Mouse (Mus musculus) CD4-positive, CD25-positive, alpha-beta regulatory T cell, adult 2 months (primary cell): ENCODE results near the gene Cyp2b19.
A peak's percentile ranks its signal among the peaks of the same experiment; 100 is the strongest.
"Not testable (repeated sequence)": the region's sequence is repeated elsewhere in the genome, so short reads cannot be mapped to it uniquely, and the experiment has no call there.

ENCODE experiments used
- DNase-seq: peaks from one replicate; pipeline ENCODE4 v3.0.0-alpha.2; 2012; ENCODE audit warnings: low read depth, low spot score

Cyp2b19 gene

DNA sequence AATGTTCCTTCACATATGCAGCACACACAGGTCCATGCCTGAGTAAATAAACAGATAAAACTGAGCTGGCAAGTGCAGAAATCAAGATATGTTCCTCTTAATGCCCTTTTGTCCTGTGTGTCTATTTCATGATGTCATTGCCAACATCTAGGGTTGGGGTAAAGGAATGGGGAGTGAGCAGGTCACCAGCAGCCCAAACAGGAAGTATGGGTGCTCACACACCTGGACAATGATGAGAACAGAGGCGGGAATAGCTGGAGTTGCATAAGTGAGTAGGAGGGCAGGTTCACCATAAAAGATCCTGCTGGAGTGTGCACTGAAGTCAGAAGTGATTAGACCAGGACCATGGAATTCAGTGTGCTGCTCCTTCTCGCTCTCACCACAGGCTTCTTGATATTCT lies at the start of gene Cyp2b19:
Cyp2b19 (plus strand) TSS at position 301 of the 400 bp plus-strand sequence.
- no peak for DNase-seq

DNA sequence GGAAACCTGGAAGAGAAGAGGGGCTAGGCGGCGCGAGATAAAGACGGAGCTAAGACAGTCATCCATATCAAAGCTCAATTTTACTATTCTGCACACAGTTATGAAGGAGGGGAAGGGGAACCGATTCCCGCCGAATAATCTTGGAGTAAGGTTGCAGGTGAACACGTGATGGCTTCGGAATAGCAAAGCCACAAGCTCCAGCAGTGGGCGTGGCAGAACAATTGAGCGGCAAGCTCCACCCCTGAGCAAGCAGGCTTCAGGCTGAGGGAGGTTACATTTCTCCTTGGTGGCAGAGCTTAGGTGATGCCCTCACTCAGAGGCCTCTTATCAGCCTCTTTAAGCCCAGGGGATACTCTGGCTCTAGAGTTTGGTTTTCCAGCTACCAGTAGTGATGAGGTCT lies 45.9 kb upstream of the Cyp2b19 start:
- no peak for DNase-seq

DNA sequence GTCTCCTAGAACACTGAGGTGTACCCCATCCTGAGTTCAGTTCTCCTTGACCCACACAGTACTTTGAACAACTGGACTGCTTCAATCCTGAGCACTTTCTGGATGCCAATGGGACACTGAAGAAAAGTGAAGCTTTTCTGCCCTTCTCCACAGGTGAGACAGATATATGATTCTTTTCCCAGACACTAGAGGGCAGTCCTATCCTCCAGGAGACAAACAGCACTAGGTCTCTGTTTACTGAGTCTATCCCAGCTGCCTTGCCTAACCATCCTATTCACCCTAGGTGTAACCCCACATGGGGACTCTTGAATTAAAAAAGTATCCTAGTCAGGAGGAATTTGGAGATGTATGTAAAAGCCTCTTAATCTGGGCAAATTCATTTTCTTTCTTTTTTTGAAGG lies 18.0 kb upstream of the Cyp2b19 start:
- no peak for DNase-seq

DNA sequence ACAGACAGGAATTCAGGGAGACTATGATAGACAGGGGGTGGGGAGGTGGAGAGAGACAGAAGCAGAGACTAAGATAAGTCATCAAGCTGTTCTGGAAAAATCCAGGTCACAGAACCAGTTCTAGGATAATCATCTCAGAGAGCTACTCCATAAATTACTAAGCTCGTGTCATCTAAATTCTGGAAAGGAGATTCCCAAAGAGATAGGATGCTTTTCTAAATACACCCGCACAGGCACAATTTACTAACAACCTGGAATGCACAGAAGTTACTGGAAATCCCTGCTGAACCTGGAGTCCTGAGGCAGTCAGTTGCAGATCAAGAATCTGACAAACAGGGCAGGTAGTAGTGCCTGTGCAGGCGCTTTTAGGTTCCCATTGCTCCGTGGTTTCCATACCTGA lies 13.0 kb upstream of the Cyp2b19 start:
- DNase-seq, result no peak

DNA sequence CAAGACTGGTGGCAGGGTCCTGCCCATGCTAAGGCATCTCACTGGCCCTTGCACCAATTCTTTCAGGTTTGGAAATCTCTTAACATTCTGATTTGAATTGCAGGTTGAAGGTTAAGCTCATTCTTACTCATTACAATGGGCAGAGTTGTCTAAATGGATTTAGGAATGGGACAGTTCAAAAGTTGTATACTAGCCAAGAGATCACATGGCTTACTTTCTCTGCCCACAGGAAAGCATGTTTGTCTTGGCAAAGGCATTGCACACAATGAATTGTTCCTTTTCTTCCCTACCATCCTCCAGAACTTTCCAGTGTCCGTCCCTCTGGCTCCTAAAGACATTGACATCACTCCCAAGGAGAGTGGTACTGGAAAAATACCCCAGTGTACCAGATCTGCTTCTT lies 11.5 kb upstream of the Cyp2b19 start:
- no peak for DNase-seq

DNA sequence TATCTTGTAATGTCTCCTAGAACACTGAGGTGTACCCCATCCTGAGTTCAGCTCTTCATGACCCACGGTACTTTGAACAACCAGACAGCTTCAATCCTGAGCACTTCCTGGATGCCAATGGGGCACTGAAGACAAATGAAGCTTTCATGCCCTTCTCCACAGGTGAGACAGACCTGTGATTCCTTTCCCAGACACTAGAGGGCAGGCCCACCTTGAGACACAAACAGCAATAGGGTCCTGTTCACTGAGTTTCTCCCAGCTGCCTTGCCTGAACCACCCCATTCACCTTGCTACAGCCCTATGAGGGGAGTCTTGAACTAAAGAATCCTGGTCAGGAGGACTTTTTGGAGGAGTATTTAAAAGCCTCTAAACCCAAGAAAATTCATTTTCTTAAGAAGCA lies 10.1 kb downstream of the Cyp2b19 start:
- DNase-seq, result peak; percentile 4

DNA sequence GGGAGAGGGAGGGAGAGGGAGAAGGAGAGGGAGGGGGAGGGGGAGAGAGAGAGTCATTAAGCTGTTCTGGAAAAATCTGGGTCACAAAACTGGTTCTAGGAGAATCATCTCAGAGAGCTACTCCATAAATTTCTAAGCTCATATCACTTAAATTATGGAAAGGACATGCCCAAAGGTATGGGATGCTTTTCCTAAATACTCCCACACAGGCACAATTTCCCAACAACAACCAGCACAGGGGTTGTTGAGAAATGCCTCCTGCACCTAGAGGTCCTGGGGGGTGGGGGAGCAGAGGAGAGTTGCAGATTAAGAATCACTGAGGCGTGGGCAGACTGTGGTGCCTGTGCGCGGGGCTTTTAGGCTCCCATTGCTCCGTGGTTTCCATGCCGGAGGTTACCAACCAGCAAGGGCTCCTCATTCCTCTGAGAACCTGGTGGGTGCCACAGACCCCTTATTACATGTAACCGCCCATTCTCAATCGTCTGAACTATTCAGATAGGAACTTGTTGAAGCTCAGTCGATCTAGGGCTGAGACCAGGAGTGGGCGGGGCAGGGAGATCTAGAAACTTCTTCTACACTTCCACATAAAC lies 13.0 kb downstream of the Cyp2b19 start:
- DNase-seq, result no peak

- no peak for DNase-seq
These were observed 16.1 kb downstream of the Cyp2b19 start for GRCm38 (mm10) chr7:26772866-26773586.

DNA sequence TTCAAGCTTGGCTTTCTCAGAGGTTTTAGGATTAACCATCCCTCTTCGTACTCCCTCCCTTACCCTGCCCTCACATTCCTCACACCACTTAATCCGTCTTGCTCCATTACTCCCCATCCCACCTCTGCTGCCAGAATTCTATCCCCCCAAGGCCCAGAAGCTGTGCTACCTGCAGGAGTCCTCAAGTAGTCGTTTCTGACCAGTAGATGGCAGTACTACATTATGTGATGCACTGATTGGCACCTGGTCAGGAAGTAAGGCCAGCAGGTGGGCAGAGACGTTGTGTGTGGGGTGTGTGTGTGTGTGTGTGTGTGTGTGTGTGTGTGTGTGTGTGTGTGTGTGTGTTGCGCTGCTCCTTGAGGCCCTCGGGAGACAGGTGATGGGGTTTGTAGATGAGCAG lies 18.9 kb downstream of the Cyp2b19 start:
- peak; percentile 13 for DNase-seq

- no peak for DNase-seq
These were observed 20.9 kb downstream of the Cyp2b19 start for GRCm38 (mm10) chr7:26777806-26778205.

DNA sequence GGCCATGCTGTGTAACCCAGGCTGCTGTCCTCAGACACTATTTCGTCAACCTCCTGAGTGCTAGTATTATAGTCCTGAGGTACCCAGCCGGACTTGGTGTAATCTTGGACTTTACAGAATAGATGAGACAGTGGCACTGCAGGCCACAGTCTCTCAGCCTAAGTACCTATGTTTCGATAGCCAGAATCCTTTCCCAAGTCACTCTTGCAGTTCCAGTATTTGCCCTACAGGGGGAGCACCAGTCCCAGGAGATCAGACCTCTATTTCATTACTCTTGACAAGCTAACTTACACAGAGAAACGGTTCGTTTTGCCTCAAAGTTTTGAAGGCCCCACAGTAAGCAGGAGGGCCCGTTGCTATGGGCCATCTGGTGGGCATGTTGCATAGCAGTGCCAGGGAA lies 21.5 kb downstream of the Cyp2b19 start:
- DNase-seq, result peak; percentile 12

DNA sequence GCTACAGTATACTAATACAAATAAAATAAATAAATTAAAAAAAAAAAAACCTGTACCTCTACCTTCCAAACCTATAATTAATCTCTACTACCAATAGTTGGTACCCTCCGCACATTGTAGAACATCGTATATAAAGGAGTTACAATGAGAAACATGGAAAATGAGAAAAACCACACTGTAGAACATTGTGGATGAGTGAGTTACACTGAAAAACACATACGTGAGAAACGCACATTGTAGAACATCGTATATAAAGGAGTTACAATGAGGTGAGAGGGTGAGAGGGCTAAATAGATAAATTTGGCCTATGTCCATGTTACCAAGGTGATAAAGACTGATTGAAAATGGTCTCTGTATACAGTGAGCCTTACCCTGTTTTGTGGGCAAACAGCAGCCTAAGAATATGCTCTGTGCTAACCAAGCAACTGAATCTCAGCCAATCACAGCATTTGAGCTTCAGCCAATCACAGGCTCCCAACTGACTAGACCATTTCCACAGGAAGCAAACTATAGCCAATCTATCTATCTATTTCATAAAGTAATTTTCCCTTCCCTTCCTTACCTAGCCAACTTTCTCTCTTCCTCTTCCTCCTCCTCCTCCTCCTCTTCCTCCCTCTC lies 23.0 kb downstream of the Cyp2b19 start:
- peak; percentile 7 for DNase-seq

DNA sequence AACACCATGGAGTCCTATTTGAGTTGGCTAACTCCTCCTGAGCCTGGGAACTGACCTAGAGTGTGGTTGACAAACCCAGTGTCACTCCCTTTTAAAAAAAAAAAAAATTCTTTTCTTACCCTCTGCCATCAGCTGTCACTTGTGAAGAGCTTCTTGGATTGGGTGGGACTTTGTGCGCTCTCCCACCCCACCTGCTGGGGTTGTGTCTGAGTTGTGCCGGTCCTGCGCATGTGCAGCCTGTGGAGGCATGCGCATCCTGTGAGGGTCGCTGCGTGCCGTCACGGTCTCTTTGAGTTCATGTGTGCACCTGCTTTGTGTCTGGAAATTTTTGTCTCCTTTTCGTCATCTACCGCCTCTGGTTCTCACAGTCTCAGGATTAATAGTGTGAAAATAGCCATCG lies 23.6 kb downstream of the Cyp2b19 start:
- no peak for DNase-seq

DNA sequence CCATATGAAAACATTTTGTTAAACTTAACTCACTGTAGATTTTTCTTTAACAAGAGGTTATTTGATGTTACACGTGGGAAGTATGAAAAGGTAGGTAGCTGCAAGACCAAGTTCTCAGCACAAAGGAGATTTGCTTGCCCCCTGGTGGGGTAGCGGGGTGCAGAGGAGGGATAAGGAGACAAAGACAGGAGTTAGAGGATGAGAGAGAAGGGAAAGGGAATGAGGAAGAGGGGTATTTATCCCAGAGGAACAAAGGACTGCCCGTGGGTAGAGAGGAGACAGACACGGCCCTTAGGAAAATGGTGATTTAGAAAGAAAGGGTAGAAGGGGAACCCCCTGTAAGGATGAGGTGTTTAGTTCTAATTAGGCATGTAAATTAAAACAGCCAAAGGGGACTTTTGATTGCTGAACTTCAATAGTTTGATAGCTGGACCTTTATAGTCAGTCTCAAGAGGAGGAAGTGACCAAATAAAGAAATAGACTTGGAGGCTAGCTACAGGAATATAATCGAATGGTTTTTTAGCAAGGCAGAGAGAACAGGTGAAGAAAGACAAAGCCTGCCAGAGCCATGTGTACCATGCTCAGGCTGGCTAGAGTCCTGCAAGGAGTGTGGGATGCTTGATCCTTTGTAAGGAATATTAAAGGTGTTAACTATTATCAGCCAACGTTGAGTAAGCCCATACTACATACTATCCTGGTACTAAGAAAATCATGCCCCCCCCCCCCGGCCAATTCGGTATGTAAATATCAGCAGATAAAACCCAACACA lies 24.2 kb downstream of the Cyp2b19 start:
- DNase-seq, result no peak

DNA sequence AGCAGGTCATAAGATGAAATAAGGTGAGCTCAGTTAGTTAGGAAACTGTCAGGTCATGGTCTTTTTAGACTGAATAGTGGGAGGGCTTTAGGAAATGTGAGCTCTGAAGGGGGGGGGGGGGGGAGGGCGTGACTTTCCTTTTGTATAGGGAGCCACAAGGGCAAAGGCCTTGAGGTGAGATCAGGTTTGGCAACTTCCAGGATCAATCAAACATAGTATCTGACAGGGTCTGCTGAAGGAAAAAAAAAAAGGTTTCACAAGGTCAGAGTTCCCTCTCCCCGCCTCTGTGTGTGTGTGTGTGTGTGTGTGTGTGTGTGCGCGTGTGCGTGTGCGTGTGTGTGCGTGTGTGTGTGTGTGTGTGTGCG lies 24.8 kb downstream of the Cyp2b19 start:
- DNase-seq, result no peak

DNA sequence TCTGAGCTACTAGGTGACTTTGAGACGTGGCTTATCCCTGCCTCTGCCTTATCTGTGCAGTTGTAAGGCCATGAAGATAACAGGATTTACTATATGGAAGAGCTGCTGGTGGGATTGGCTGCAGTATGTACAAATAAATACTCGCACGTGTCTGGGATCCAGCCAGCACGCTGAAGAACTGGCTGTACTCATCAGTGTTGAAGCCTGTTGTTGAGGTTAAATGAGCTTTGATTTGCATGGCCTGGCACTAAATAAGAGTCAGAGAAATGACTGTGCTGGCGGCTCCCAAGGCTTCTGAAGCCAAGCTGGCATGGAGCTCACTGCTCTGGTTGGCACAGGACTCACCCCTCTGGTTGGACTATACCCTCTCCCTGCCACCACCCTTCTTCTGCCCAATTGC lies 26.2 kb downstream of the Cyp2b19 start:
- no peak for DNase-seq

DNA sequence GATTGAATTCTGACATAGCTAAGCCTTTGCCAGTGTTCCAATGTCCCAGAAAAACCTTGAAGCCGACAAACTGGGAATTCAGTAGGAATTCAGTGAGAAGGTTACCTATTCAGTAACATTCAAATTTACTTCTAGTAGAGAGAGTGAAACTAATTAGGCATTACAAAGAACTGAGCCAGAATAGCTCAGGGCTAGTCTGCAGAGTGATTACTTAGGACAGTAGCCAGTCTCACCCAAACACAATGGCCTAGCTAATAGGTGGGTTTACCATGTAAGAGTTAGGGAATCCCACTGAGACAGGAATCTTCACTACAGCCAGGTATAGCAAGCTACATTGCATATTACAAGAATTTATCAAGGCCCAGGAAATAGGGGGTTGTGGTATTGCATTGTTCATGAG lies 29.1 kb downstream of the Cyp2b19 start:
- DNase-seq, result not testable (repeated sequence)

GRCm38 (mm10) chr7:26789984-26790383 lies 33.0 kb downstream of the Cyp2b19 start:
- DNase-seq, result no peak

GRCm38 (mm10) chr7:26800104-26800503 lies 43.2 kb downstream of the Cyp2b19 start:
- no peak for DNase-seq

- DNase-seq, result no peak
These were observed 44.1 kb downstream of the Cyp2b19 start for GRCm38 (mm10) chr7:26800996-26801395.

DNA sequence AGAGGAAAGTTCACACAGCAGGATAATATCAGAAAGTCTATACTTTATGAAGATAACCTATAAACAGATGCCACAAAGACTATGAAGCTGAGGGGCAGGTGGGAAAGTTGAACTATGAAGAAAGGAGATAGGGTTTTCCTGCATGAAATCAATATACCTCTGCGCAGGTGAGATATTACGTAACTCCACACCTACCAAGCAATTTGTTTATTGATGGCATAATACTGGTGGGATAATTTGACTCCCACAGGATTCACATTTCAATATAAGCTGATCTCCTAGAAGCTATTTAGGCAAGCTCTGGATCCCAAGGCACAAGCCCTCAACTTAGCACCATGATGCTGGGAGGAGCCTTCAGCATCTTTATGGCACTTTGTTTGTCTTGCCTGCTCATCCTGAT lies 51.6 kb downstream of the Cyp2b19 start, which contains the start of gene Cyp2g1:
Cyp2g1 (plus strand) TSS at position 301 of the 400 bp plus-strand sequence.
- no peak for DNase-seq
